Mouse (Mus musculus) embryonic facial prominence, embryonic 15.5 days (tissue): Measurements from ENCODE around the gene Gm36245. TPM values are rescaled to one million over a fixed set of nuclear protein-coding genes. Genes with fewer than 3 reads are reported as not detected.

Experiments used
- ATAC-seq: fragments of 200-750 bp; cut with Nextera tagmentation; 2 replicates; pipeline ENCODE4 v1.8.0; 2017; ENCODE audit warnings: low read depth, moderate TSS enrichment; ENCODE audit not compliant: insufficient number of reproducible peaks, low FRiP score, low TSS enrichment
- H3K27ac ChIP-seq: fragments of 300-500 bp; sonication (generic); replicated peaks from 2 replicates; pipeline ENCODE4 v1.5.1; 2015; ENCODE audit warnings: mild to moderate bottlenecking, inconsistent platforms
- H3K27me3 ChIP-seq: fragments of 300-500 bp; sonication (generic); 2 replicates; pipeline ENCODE4 v1.6.1; 2015; ENCODE audit warnings: inconsistent platforms
- H3K36me3 ChIP-seq: fragments of 300-500 bp; sonication (generic); 2 replicates; pipeline ENCODE4 v1.6.1; 2015; ENCODE audit warnings: mild to moderate bottlenecking, inconsistent platforms
- H3K4me1 ChIP-seq: fragments of 300-500 bp; sonication (generic); 2 replicates; pipeline ENCODE4 v1.6.1; 2015; ENCODE audit warnings: inconsistent platforms
- H3K4me2 ChIP-seq: fragments of 300-500 bp; sonication (generic); replicated peaks from 2 replicates; pipeline ENCODE4 v1.6.1; 2015; ENCODE audit warnings: mild to moderate bottlenecking, inconsistent platforms
- H3K4me3 ChIP-seq: fragments of 300-500 bp; sonication (generic); replicated peaks from 2 replicates; pipeline ENCODE4 v1.5.1; 2015; ENCODE audit warnings: mild to moderate bottlenecking, inconsistent platforms
- H3K9ac ChIP-seq: fragments of 300-500 bp; sonication (generic); 2 replicates; pipeline ENCODE4 v1.6.1; 2015; ENCODE audit warnings: inconsistent platforms
- H3K9me3 ChIP-seq: fragments of 300-500 bp; sonication (generic); replicated peaks from 2 replicates; pipeline ENCODE4 v1.6.1; 2016; ENCODE audit warnings: inconsistent platforms
- WGBS: fragments of 180-500 bp; shearing (Covaris S2); methylation state at CpG from one replicate; pipeline ENCODE4 v1.1.7; 2015; 5-methylcytosine and 5-hydroxymethylcytosine counted together
- polyA plus RNA-seq: library from polyadenylated mRNA; unstranded; fragments of >200 nt; fragmentation: Nextera tagmentation; extraction: Ambion mirVana; gene quantifications from 2 replicates; pipeline ENCODE4 v1.2.1, GENCODE M21; 2015

Gm36245 gene
- polyA plus RNA-seq = not detected in 2 replicates

DNA sequence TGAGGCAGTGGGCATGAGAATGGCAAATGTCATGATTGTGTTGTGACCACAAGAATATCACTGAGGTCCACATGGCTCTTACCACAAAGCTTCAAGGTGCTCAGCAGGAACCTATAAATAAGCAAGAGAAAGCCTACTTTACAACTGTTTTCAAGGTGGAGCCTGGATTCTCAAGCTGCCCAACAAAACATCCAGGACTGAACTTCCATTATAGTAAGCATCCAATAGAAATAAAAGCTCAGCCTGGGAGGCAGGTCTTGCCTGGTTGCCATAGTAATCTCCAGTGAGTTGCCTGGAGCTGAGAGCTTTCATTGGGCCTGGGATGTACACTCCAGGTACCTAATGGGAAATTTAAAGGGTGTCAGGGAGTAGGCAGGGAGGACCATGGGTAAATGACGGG, at the start of gene Gm36245:
Gene Gm36245 (plus strand): TSS at position 301 of the 400 bp plus-strand sequence.
- WGBS = 97% methylated on average over 1 of the region's 1 CpGs
- no peak for ATAC-seq
- Histone ChIP-seq H3K9me3 (no peaks in the 10 kb centered on the region), H3K4me2 (no peak within 1 kb of the TSS), H3K36me3 (no peaks in the 10 kb centered on the region), H3K27me3 (no peaks in the 10 kb centered on the region), H3K4me1 (no peaks in the 10 kb centered on the region), H3K9ac (no peak within 1 kb of the TSS), H3K27ac (no peak within 1 kb of the TSS), H3K4me3 (no peak within 1 kb of the TSS)

DNA sequence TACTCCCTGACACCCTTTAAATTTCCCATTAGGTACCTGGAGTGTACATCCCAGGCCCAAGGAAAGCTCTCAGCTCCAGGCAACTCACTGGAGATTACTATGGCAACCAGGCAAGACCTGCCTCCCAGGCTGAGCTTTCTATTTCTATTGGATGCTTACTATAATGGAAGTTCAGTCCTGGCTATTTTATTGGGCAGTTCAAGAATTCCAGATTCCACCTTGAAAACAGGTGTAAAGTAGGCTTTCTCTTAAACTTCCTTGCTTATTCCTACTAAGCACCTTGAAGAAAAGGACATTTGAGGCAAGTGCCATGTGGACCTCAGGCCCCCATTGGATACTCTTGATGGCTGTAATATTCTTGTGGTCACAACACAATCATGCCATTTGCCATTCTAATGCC, 37.3 kb upstream of the Gm36245 start, which contains the start of gene 1700025B11Rik:
Gene 1700025B11Rik (minus strand): TSS at position 101 of the 400 bp plus-strand sequence.
- Histone ChIP-seq H3K4me2 (no peak within 1 kb of the TSS), H3K9ac (no peak within 1 kb of the TSS), H3K27ac (no peak within 1 kb of the TSS), H3K9me3 (no peaks in the 10 kb centered on the region), H3K27me3 (no peaks in the 10 kb centered on the region), H3K4me1 (no peaks in the 10 kb centered on the region), H3K36me3 (no peaks in the 10 kb centered on the region), H3K4me3 (no peak within 1 kb of the TSS)
- no peak for ATAC-seq

DNA sequence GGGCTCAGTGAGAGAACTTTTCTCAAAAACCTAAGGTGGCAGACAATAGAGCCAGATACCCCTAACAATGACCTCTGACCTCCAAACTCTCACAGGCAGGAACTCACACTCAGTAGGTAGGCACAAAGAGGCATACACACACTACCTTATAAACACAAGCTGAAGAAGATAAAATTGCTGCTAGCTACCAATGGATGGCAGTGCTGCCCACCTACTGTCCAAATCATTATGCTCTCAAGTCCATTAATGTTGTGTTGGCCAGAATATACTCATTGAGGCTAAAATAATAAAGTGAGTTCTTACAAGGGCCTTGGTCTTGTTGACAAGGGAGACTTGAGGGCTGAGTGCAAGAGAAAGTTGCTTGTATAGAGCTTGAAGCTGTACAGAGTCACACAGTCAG, 35.8 kb upstream of the Gm36245 start:
- Histone ChIP-seq H3K4me3 (no peak overlapping the region), H3K36me3 (no peaks in the 10 kb centered on the region), H3K4me1 (no peaks in the 10 kb centered on the region), H3K27me3 (no peaks in the 10 kb centered on the region), H3K27ac (no peak overlapping the region), H3K9me3 (no peaks in the 10 kb centered on the region), H3K4me2 (no peak overlapping the region), H3K9ac (no peak overlapping the region)
- ATAC-seq = no peak

DNA sequence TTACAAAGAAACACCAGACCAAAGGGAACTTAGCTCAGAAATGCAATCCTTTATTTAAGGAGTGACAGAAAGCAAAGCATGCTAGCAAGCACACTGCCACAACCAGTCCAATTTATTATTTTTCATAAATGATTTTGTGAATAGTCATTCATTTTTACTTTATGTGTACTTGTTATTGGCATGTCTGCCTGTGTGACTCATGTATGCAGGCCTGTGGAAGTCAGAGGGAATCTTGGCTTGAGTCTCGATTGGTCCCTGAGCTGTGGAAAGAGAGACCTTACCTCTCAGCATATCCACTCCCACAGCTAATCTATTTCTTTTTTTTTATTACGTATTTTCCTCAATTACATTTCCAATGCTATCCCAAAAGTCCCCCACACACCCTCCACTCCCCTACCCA, 20.3 kb upstream of the Gm36245 start:
- H3K4me3 ChIP-seq = no peak overlapping the region
- H3K9me3 ChIP-seq = no peaks in the 10 kb centered on the region
- no peaks in the 10 kb centered on the region for H3K27me3 ChIP-seq
- H3K4me2 ChIP-seq = no peak overlapping the region
- H3K36me3 ChIP-seq = no peaks in the 10 kb centered on the region
- H3K9ac ChIP-seq = no peak overlapping the region
- ATAC-seq = no peak
- H3K4me1 ChIP-seq = no peaks in the 10 kb centered on the region
- H3K27ac ChIP-seq = no peak overlapping the region
- WGBS = 94% methylated on average over 2 of the region's 2 CpGs

DNA sequence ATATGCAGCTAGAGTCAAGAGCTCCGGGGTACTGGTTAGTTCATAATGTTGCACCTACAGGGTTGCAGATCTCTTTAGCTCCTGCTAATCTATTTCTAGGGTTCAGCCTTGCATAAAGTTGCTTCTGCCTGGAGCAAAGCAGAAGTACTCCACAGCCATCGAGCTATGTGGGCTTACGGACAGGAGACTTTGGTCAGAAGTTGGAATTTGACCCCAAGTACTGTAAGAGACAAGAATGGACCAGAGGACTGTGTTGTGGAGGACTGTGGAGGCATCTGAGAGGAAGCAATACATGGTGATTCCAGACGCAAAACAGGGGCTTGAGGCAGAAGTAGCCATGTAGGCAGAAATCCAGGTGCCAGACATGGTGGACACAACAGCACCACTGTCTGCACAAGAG, 19.7 kb upstream of the Gm36245 start:
- no peaks in the 10 kb centered on the region for H3K36me3 ChIP-seq
- H3K9ac ChIP-seq = no peak overlapping the region
- WGBS = 88% methylated on average over 4 of the region's 4 CpGs
- no peaks in the 10 kb centered on the region for H3K27me3 ChIP-seq
- H3K27ac ChIP-seq = no peak overlapping the region
- no peak for ATAC-seq
- H3K4me3 ChIP-seq = no peak overlapping the region
- no peak overlapping the region for H3K4me2 ChIP-seq
- no peaks in the 10 kb centered on the region for H3K9me3 ChIP-seq
- H3K4me1 ChIP-seq = no peaks in the 10 kb centered on the region

DNA sequence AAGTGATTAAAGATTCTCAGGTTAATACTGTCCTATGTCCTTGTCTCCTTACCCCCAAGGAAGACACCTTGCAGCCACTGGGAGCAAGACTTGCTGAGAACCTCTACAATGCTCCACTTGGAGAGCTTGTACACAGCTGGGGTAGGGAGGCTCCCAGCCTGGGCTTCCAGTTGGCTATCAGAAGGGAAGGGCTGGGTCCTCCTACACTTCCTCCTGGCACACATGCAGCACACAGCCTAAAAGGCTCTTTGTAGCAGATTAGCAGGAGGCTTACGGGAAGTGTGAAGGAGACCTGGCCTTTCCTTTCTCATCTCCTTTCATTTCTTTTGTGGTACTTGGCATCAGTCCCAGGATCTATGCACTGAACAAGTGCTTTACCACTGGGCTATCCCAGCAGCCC, 17.4 kb upstream of the Gm36245 start:
- no peak overlapping the region for H3K9ac ChIP-seq
- H3K27ac ChIP-seq = no peak overlapping the region
- H3K4me3 ChIP-seq = no peak overlapping the region
- H3K27me3 ChIP-seq = no peaks in the 10 kb centered on the region
- WGBS = 51% methylated on average over 1 of the region's 1 CpGs
- no peaks in the 10 kb centered on the region for H3K4me1 ChIP-seq
- no peak overlapping the region for H3K4me2 ChIP-seq
- no peak for ATAC-seq
- no peaks in the 10 kb centered on the region for H3K36me3 ChIP-seq
- no peaks in the 10 kb centered on the region for H3K9me3 ChIP-seq

DNA sequence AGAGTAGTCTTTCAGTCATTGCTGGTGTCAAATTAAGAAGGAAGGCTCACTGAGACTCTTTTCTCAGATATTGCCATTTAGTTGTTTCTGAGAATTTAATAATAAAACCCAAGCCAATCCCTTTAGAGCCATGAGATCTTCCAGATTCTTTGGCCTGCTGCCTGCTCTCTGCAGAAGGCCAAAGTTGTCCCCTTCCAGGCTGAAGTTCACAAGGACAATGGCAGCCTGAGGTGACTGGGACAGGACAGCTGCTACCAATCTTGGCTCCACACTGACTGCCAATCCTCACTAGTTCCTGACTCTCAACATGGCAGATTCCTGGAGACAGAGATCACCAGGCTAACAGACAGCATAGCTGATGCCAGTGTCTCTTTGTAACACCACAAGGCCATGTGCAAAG, 12.0 kb upstream of the Gm36245 start:
- H3K4me1 ChIP-seq = no peaks in the 10 kb centered on the region
- no peak for ATAC-seq
- no peak overlapping the region for H3K4me3 ChIP-seq

DNA sequence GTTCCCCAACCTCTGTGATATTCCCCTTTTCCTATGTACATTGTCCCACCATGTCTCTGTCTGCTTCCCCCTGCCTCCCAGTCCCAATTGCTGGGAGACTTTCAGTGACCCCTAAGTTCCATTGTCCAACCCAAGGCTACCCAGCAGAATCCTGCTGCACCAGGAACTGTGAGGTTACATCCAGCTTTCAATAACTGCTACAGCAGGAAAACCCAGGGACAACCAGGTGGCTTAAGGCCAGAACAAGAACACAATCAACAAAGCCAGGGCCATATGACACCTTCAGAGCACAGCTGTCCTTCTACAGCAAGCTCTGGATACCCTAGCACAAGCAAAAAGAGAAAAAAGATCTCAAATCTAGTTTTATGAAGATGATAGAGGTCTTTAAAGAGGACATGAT, 10.1 kb upstream of the Gm36245 start:
- no peak for ATAC-seq
- H3K9me3 ChIP-seq = no peaks in the 10 kb centered on the region
- H3K4me3 ChIP-seq = no peak overlapping the region
- H3K27ac ChIP-seq = no peak overlapping the region
- H3K4me1 ChIP-seq = no peaks in the 10 kb centered on the region
- no peaks in the 10 kb centered on the region for H3K27me3 ChIP-seq
- no peaks in the 10 kb centered on the region for H3K36me3 ChIP-seq
- H3K9ac ChIP-seq = no peak overlapping the region
- H3K4me2 ChIP-seq = no peak overlapping the region

More for the DNA sequence above, 12.0 kb upstream of the Gm36245 start:
- Histone ChIP-seq H3K36me3 (no peaks in the 10 kb centered on the region), H3K4me2 (no peak overlapping the region), H3K9me3 (no peaks in the 10 kb centered on the region), H3K27me3 (no peaks in the 10 kb centered on the region), H3K27ac (no peak overlapping the region), H3K9ac (no peak overlapping the region)

DNA sequence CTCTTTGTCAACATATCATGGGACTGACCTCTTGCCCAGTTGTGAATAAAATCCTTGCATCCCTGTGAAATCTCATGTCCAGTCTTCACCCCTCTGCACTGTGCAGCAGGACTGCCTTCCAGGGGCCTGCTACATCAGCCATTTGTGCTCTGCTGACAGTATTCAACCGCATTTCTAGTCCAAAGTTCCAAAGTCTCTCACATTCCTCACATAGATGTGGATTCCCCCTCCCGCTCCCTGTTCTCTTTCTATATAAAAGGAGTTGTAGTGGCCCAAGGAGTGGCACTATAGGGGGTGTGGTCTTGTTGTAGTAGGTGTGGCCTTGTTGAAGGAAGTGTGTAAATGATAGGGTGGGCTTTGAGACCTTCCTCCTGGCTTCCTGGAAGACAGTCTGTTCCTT, 8.2 kb upstream of the Gm36245 start:
- Histone ChIP-seq H3K4me2 (no peak overlapping the region), H3K9ac (no peak overlapping the region), H3K27ac (no peak overlapping the region), H3K4me1 (no peaks in the 10 kb centered on the region), H3K36me3 (no peaks in the 10 kb centered on the region), H3K4me3 (no peak overlapping the region), H3K27me3 (no peaks in the 10 kb centered on the region), H3K9me3 (no peaks in the 10 kb centered on the region)
- no peak for ATAC-seq
- 60% methylated on average over 2 of the region's 2 CpGs for WGBS

DNA sequence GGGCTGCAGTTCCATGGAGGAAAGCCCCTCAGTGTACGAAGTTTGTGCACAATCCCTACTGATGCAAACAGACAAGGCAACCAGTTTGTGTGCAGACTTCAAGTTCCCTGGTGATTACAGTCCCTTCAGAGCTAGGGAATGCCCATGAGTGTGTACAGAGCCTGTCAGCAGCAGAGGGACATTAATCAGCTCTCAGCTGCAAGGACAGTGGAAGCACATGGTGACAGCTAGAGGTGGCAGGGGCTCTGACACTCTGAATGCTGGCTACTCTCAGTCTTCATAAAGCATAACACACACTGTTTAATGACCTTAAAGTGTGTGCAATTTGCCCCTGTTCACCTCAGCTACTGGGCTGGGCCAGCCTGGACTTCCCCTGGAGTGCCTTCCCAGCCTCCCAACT, 5.5 kb upstream of the Gm36245 start:
- no peaks in the 10 kb centered on the region for H3K4me1 ChIP-seq
- no peak for ATAC-seq
- H3K27me3 ChIP-seq = no peaks in the 10 kb centered on the region
- no peaks in the 10 kb centered on the region for H3K9me3 ChIP-seq
- no peaks in the 10 kb centered on the region for H3K36me3 ChIP-seq
- no peak overlapping the region for H3K27ac ChIP-seq
- no peak overlapping the region for H3K4me2 ChIP-seq
- WGBS = 83% methylated on average over 1 of the region's 1 CpGs
- no peak overlapping the region for H3K9ac ChIP-seq
- no peak overlapping the region for H3K4me3 ChIP-seq

DNA sequence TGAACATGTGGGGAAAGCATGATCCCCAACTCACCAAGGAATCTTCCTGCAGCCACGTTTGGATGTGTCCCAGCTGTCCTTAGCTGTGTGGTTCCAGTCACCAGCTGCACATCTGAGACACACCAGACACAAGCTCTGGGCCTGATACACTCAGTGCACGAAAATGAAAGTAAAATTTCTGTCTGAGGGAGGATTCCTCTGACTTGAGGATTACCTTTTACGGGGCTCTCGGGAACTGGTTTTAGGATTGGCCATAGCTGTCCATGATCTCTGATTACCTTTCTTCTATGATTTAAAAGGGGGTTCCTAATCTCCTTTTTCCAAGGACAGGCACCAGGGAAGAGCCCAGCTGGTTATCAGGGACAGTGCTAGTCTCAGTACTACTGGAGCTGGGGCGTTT, 3.1 kb upstream of the Gm36245 start, which contains the start of gene Apol10b:
Gene Apol10b (minus strand): TSS at position 165 of the 400 bp plus-strand sequence.
- WGBS = 42% methylated on average over 5 of the region's 5 CpGs
- no peaks in the 10 kb centered on the region for H3K27me3 ChIP-seq
- no peaks in the 10 kb centered on the region for H3K36me3 ChIP-seq
- 0 out of 2 replicates have a peak within 1 kb of the TSS, but pooled peaks have one; percentile 8 for H3K4me2 ChIP-seq
- no peak within 1 kb of the TSS for H3K9ac ChIP-seq
- no peaks in the 10 kb centered on the region for H3K9me3 ChIP-seq
- H3K4me1 ChIP-seq = no peaks in the 10 kb centered on the region
- H3K4me3 ChIP-seq = no peak within 1 kb of the TSS
- H3K27ac ChIP-seq = no peak within 1 kb of the TSS
- no peak for ATAC-seq

DNA sequence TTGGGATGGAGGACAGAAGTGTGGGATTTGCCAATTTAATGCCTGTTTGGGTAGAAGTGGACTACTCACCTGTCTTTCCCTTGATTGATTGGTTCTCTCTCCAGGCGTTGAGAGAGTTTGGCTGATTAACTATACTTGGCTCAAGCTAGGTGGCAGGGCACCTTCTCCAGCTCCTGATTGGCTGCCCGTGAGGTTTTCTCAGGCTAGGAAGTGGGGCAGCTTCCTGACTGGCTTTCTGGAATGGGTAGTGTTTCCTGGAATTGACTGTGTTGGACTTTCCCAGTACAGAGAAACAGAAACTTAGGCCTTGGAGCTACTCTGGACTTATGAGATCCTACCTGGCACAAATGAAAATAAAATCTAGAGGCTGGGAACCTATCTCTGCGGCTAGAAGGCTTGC, 629 bp upstream of the Gm36245 start:
- H3K4me2 ChIP-seq = no peak overlapping the region
- no peaks in the 10 kb centered on the region for H3K4me1 ChIP-seq
- no peak for ATAC-seq
- 63% methylated on average over 3 of the region's 3 CpGs for WGBS
- H3K27me3 ChIP-seq = no peaks in the 10 kb centered on the region
- H3K9me3 ChIP-seq = no peaks in the 10 kb centered on the region
- H3K9ac ChIP-seq = no peak overlapping the region
- H3K36me3 ChIP-seq = no peaks in the 10 kb centered on the region
- no peak overlapping the region for H3K4me3 ChIP-seq
- no peak overlapping the region for H3K27ac ChIP-seq
